Mouse (Mus musculus): ENCODE measurements around the gene Aldh3a1.

Aldh3a1 gene

DNA sequence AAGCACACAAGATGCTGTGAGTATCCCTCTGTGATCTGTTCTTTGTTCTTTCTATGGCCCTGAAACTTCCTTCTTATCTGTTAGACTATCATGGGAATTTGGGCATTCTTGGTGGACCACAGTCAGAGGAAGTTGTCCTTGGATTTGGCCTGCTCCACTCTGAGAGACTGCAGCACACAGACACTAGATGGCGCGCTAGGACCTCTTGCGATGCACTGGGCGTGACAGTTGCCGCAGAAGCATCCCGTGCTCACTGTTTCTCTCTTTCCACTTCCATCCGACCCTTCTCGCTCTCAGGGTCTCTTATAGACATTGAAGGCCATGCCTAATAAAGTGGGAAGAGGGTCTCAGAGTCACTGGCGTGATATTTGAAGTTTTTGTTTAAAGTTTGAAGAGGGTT, 13.9 kb upstream of the Aldh3a1 start:
- peak; percentile 81; the same call in 1 of the 2 replicates for ATAC-seq (ENCODE audit: insufficient number of reproducible peaks, low FRiP score, low TSS enrichment)

DNA sequence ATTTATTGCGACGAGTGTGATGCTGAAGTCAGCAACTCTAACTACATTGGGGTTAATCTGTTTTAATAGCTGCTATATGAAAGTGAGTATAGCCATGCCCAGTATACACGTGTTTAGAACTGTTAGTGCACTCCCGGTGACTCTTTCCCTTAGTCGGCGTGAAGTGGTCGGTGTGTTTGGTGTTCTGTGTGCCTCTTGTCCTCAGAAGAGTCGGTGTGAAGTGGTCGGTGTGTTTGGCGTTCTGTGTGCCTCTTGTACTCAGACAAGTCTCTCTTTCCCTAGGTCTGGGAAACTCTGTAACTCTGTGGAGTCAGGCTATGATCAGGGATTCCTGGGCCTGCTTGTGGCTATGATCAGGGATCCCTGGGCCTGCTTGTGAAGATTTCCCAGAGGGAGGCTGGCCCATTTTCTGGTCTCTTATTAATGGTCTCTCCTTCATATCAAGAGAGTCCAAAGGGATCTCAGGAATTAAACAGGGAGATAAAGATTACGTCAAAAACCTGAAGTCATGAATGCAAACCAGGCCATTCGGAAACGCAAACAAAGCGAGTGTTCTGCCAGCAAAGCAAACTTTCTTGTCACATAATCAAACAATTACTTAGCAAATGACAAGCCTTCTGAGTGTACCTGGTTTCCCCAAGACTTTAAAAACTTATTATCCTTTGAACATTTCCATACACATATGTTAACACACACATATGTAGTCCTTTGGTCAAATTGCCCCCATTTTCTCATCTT, 10.6 kb upstream of the Aldh3a1 start:
- no peak for ATAC-seq (ENCODE audit: insufficient number of reproducible peaks, low FRiP score, low TSS enrichment)

DNA sequence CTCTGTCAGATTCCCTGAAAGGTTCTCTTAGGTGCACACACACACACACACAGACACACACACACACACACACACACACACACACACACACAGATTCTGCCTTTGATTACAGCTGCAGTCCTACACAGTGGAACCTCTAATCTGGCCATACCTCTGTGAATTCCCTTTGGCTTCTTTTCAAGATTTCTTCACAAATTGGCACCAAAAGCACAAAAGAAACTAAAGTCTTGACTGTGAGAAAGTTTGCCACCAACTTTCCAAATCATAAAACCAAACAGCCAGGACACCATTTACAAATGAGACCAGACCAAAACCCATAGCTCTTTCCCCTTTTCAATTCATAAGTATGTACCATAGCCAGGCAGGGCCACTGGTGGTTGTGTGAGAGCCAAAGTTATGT, 9.4 kb upstream of the Aldh3a1 start:
- no peak for ATAC-seq (ENCODE audit: insufficient number of reproducible peaks, low FRiP score, low TSS enrichment)

DNA sequence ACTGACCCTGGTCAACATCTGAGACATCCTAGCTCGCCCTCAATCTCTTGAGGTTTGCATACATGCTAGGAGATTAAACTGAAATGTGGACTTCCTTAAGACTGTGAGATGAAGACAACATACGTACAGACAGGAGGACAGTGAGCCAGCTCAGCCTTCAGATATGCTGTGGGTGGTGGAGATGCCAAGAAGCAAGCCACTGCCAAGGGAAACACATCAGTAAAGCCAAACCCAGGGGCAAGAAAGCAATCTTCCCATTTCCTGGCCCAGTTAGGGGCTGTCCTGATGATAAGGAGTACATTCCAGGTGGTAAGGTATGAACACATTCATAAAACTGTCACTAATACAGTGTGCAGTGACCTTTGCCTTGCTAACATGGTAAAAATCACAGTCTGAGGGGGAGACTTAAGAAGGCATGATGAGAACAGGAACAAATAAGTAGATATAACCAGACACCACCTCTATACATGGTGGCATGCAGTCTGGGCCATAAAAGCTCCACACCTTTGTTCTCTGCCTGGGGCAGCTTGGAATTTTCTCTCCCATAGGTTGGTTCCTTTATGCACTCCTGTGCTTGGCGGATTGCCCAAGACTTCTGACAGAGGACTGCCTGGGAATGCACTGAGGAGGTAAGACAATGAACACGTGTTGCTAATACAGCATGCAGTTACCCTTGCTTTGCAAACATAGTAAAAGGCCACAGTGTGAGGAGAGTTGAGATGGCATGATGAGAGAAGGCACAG, 7.5 kb upstream of the Aldh3a1 start:
- ATAC-seq (ENCODE audit: insufficient number of reproducible peaks, low FRiP score, low TSS enrichment): no peak

GRCm38 (mm10) chr11:61202186-61202585, 5.2 kb upstream of the Aldh3a1 start:
- ATAC-seq (ENCODE audit: insufficient number of reproducible peaks, low FRiP score, low TSS enrichment): no peak

DNA sequence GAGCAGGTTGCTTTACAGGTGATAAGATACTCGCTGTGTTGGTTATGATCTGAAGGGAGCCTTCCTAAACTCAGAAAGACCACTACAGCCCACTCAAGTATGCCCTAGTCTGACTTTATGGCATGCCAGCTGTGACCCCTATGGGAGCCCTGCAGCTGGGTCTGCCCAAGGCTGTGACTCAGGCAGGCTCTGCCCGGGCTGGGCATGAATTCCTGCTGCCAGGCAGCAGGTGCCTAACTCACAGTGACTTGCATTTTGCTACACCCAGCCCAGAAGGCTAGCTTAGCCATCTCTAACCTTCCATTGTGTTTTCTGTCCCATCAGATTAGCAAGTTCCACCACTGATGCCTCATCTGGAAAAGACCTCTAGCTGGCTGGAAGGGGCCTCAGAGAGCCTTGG, 4.5 kb upstream of the Aldh3a1 start:
- no peak for ATAC-seq (ENCODE audit: insufficient number of reproducible peaks, low FRiP score, low TSS enrichment)

GRCm38 (mm10) chr11:61205167-61205950, 2.0 kb upstream of the Aldh3a1 start:
- ATAC-seq (ENCODE audit: insufficient number of reproducible peaks, low FRiP score, low TSS enrichment): no peak

GRCm38 (mm10) chr11:61206136-61206535, 1.2 kb upstream of the Aldh3a1 start:
- ATAC-seq (ENCODE audit: insufficient number of reproducible peaks, low FRiP score, low TSS enrichment): no peak

DNA sequence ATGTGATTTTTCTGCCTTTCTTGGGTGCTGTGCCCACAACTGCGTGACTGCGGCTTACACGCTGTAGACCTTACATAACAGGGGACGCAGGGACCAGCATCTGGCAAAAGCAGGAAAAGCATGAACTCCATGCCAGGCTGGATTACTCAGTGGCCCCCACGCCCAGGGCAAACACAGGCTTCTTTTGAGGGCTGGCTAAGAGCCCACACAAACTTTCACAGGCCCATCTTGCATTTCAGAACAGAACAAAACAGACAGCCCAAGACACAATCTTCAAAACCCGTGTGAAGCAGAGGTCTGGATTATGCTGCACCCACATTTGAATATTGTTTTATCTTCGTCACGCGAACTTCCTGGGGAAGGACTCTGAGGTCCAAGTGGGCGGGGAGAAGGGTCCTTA, 979 bp downstream of the Aldh3a1 start:
- ATAC-seq (ENCODE audit: insufficient number of reproducible peaks, low FRiP score, low TSS enrichment): no peak

GRCm38 (mm10) chr11:61212102-61212501, 4.8 kb downstream of the Aldh3a1 start:
- no peak for ATAC-seq (ENCODE audit: insufficient number of reproducible peaks, low FRiP score, low TSS enrichment)

DNA sequence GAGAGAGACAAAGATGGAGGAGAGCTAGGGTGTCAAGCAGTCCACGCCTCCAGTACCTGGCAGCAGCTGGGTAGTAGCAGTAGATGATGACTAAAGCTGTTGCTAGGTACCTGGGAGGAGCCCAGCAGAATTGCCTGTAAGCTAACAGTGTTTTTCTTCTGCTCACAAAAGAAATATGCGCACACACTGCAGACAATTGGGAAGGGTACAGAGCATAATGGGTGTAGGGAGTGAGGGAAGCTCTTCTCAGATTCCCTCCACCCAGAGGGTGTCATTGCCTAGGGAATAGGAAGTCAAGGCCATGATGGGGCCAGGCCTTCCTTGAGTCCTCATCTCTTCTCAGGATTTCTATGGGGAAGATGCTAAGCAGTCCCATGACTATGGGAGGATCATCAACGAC, 8.6 kb downstream of the Aldh3a1 start:
- no peak for ATAC-seq (ENCODE audit: insufficient number of reproducible peaks, low FRiP score, low TSS enrichment)

GRCm38 (mm10) chr11:61220156-61220881, 13.0 kb downstream of the Aldh3a1 start:
- ATAC-seq (ENCODE audit: insufficient number of reproducible peaks, low FRiP score, low TSS enrichment): no peak

GRCm38 (mm10) chr11:61222007-61222406, 14.7 kb downstream of the Aldh3a1 start:
- no peak for ATAC-seq (ENCODE audit: insufficient number of reproducible peaks, low FRiP score, low TSS enrichment)

DNA sequence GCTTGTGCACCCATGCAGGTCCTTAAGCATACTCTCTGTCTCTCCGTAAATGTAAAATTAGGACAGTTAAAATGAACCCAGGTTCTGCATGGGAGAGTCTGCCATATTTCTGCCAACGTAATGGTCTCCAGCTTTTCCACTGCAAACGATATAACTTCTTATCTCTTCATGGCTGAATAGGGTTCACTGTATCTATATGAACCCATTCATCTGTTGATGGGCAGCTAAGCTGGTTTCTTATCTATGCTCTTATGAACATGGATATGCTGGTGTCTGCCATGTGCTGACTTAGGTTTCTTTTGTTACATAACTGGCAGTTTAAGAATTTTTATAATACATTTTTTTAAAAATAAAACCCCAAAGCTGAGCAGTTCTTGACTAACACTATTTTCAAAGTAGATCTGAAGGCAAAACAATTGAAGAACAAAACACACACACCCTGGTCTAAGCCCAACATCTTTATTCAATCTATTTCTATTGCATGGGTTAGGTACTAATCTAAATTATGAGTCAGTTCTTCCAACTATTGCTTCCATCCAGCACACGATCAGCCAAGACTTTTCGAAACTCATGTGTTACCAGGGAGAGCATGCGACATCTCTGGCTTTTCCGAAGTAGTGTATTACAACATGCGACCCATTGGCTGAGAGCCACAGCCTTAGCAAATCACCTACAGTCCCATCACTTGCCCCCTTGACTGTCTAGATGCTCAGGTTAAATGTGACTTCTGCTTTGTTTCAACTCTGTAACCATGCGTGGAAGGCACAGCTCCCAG, 15.8 kb downstream of the Aldh3a1 start:
- no peak for ATAC-seq (ENCODE audit: insufficient number of reproducible peaks, low FRiP score, low TSS enrichment)

DNA sequence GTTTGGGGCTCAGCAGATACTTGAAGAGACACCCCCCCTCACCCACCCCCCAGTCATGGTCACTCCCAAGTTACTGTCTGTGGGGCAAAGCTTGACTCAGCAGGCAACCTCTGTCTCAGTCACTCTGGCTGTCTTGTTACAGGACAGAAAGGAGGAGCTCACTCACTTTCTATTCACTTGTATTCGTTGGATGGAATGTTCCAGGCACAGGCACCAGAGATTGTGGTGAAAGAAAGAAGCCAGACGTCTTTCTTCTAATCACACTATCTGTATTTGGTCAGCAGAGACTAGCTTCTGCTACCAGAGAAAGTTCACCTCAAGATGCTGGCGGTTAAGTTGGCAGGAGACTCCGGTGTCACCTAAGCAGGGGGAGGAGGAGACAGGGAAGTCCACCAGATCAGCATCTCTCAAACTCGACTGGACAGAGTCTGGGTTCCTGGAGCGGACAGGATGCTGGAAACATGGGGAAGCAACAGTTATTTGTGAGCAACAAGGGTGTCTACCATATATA, 17.0 kb downstream of the Aldh3a1 start:
- no peak for ATAC-seq (ENCODE audit: insufficient number of reproducible peaks, low FRiP score, low TSS enrichment)

GRCm38 (mm10) chr11:61224907-61225306, 17.6 kb downstream of the Aldh3a1 start:
- no peak for ATAC-seq (ENCODE audit: insufficient number of reproducible peaks, low FRiP score, low TSS enrichment)

GRCm38 (mm10) chr11:61225511-61225910, 18.2 kb downstream of the Aldh3a1 start:
- ATAC-seq (ENCODE audit: insufficient number of reproducible peaks, low FRiP score, low TSS enrichment): no peak

GRCm38 (mm10) chr11:61225941-61226412, 18.6 kb downstream of the Aldh3a1 start:
- ATAC-seq (ENCODE audit: insufficient number of reproducible peaks, low FRiP score, low TSS enrichment): peak; percentile 87

DNA sequence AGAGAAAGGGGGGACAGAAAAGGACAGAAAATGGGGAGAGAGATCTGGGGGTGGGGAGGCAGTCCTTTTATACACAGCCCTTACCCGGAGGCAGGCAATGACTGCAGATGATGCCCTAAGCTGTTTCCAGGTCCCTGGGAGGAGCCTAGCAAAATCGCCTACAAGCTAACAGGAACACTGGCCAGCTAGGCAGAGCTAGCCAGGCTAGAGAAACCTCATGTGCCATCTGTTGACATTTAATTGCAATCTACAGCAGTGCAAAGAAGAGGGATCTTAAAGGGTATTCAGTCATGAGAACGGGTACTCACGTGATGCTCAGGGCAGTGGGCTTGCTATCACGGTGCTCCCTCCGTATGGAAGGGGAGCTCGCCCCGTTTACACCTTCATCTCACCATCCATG, 20.5 kb downstream of the Aldh3a1 start:
- peak; percentile 70 for ATAC-seq (ENCODE audit: insufficient number of reproducible peaks, low FRiP score, low TSS enrichment)
